Mouse (Mus musculus) megakaryocyte, embryonic 14.5 days (primary cell): ENCODE data around the gene Frrs1l.

ENCODE experiments used
- FLI1 ChIP-seq: IDR thresholded peaks from 2 replicates; pipeline ENCODE4 v1.6.1; 2012; ENCODE audit warnings: low read length, inconsistent platforms, mixed read lengths
- GATA1 ChIP-seq: IDR thresholded peaks from 3 replicates; pipeline ENCODE4 v1.6.1; 2012; ENCODE audit warnings: mixed read lengths, low read length, inconsistent platforms, borderline replicate concordance

DNA sequence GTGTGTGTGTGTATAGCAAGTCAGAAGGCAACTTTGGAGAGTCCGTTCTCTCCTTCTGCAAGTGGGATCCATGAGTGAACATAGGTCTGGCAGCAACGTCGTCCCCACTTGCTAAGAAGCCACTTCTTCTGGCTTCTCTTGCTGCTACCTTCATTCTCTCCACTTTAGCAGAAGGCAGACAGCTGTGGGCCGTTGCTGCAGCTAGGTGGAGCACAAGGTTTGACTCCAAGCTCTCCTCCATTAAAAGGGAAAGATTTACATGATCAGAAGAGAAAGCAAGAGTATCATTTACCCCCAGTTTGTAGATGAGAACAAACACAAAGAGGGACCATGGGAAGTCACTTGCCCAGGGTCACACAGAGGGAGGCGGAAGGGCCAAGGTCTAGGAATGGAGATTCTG lies 44.0 kb upstream of the Frrs1l start:
- TF ChIP-seq GATA1 (no peak), FLI1 (no peak)
